Mouse (Mus musculus) kidney, adult 9 months (tissue): Measurements from ENCODE around the gene Gm20914.
"Not testable (repeated sequence)": the region's sequence is repeated elsewhere in the genome, so short reads cannot be mapped to it uniquely, and the experiment has no call there.

Source experiments
- DNase-seq: peaks from one replicate; pipeline ENCODE4 v3.0.0; 2022

Gene Gm20914

GRCm38 (mm10) chrY:5725678-5726077 is at the start of gene Gm20914:
TSS of gene Gm20914 (plus strand) at chrY:5725978.
- DNase-seq: not testable (repeated sequence)
